Mouse (Mus musculus) ovary, adult 18-20 months (tissue): ENCODE measurements around the gene Scn3b.

Experiments used
- DNase-seq: peaks from one replicate; pipeline ENCODE4 v3.0.0; 2022; ENCODE audit warnings: low spot score, mixed read lengths

The Scn3b gene

GRCm38 (mm10) chr9:40339578-40339977 is 70.6 kb downstream of the Scn3b start:
- DNase-seq: peak; percentile 50
